Mouse (Mus musculus) 3134 (cell line): Measurements from ENCODE around the gene Tbx15.

Source experiments
- DNase-seq: peaks from one replicate; pipeline ENCODE4 v3.0.0-alpha.2; 2011; ENCODE audit warnings: low spot score; ENCODE audit not compliant: insufficient read length; ENCODE audit errors: extremely low read depth

The Tbx15 gene

GRCm38 (mm10) chr3:99340021-99340420, 99.8 kb downstream of the Tbx15 start:
- no peak for DNase-seq

DNA sequence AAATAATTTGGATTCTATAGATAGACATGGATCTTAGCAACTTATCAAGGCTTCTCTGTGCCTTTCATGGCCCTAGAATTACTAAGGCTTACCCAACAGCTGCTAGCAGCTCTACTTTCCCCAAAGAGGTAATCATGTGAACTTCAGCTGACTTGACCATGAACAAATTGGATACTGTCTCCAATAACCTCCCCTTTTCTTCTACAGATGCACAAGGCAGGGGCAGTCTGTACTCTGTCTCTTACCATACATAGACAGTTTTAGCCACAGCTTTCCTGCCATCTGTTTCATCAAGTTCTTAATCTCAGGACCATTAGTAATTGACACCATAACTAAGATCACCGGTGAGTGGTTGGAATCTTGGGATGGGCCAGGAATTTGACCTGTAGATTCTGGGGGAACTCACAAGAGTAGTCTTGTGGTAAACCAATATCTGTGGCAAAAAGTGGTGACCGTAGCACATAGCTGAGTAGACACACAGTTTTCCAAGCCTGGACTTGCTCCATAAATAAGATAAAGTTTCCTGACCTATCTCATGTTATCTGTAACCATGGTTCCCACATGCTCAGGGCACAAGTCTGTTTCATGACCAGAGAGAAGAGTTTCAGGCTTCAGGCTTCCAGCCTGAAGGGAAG, 139.6 kb downstream of the Tbx15 start:
- no peak for DNase-seq

DNA sequence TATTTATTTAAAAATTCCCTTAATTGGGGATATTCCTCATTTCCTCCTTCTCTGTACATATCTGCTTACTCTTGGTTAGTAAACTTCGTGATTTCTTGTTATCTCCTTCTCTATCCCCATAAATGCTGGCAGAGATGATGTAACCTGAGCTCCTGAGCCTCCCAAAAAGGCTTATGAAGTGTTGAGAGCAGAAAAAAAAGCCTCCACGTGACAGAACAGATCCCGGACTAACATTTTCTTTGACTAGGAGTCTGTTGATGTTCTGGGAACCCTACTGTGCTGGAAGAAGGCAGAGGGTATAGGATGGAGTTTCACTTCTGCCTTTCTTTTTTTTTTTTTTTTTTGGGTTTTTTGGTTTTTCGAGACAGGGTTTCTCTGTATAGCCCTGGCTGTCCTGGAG, 146.9 kb downstream of the Tbx15 start:
- no peak for DNase-seq
